Mouse (Mus musculus) heart, adult 8-10 months (tissue): ENCODE measurements around the gene Gatd1. TPM values are rescaled to one million over a fixed set of nuclear protein-coding genes. Genes with fewer than 3 reads are reported as not detected.
A peak's percentile ranks its signal among the peaks of the same experiment; 100 is the strongest.

Experiments used
- DNase-seq: peaks from one replicate; pipeline ENCODE4 v3.0.0; 2022; ENCODE audit warnings: low spot score
- total RNA-seq, 4 experiments: library from RNA; stranded (reverse); gene quantifications; 2 replicates each; pipeline ENCODE4 v1.2.4; 2022

The Gatd1 gene
- total RNA-seq, 4 experiments from 2014 or later: 13.3 to 16.0 (median 14.8) TPM

DNA sequence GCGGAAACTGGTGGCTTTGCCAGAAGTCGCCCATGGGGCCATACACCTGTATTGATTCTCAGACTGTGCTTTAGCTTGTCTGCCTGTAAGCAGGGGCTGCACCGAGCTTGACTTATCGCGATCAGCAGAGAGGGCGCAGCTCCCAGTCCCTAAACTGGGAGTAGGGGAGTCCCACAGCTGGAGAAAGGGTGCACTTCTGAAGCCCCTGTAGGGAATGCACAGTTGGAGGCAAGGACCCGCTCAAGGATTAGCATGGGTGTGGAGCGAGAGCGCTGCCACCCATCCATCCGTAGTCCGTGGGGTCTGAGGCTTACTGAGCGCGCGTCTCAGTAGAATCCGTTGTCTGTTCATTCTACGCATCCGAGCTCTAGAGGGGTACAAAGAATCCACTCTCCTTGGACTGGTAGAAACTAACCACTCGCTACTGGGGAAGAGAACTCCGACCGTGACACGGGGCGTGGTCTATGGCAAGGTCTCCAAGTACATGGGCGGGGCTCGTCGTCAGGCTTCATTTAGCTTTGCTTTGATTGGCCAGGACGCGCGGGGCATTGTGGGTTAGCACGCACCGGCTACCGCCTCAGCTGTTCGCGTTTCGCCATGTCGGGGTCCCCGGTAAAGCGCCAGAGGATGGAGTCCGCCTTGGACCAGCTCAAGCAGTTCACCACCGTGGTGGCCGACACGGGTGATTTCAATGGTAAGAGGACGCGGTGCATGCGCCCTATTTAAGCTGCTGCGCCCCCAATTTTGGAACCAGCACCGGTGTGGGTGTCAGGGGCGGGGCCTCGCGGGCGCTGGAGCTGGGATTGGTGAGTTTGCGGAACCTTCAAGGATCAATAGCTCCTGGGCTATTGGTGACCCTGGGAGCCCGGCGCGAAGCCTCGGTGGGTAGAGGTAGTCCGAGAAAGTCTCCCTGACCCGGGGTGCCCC, 22.0 kb downstream of the Gatd1 start, which contains the start of gene Taldo1:
TSS of gene Taldo1 (plus strand) at position 575 of the 927 bp plus-strand sequence.
- peak; percentile 98 for DNase-seq

DNA sequence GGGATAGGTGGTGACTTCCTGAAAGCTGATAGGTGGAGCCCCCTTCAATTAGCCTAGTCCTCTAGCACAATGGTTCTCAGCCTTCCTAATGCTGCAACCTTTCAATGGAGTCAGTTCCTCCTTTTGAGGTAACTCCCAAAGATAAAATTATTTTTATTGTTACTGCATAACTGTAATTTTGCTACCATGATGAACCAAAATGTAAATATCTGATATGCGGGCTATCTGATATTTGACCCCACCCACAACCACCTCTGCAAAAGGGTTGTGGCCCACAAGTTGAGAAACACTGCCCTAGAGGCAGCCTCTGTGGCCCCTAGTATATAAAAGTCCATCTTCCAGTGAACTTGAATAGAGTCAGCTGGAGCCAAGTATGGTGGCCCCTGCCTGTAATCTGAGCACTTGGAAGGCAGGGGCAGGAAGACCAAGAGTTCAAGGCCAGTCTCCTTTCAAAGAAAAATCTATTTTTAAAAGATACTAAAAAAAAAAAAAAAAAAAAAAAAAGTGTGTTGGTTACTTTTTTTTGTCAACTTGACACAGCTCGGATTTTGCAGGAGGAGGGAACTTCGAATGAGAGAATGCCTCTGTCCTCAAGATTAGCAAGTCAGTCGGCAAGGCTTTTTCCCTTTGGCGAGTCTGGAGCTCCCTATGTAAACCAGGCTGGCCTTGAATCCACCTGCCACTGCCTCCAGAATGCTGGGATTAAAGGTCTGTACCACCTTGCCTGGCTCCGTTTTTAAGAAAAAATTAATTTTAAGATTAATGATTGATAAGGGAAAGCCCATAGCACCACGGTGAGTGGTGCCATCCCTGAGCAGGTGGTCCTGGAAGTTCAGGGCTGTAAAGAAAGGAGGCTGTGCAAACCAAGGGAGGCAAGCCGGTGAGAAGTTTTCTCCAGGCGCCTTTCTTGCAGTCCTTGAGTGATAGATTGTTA, 23.3 kb downstream of the Gatd1 start:
- no peak for DNase-seq

DNA sequence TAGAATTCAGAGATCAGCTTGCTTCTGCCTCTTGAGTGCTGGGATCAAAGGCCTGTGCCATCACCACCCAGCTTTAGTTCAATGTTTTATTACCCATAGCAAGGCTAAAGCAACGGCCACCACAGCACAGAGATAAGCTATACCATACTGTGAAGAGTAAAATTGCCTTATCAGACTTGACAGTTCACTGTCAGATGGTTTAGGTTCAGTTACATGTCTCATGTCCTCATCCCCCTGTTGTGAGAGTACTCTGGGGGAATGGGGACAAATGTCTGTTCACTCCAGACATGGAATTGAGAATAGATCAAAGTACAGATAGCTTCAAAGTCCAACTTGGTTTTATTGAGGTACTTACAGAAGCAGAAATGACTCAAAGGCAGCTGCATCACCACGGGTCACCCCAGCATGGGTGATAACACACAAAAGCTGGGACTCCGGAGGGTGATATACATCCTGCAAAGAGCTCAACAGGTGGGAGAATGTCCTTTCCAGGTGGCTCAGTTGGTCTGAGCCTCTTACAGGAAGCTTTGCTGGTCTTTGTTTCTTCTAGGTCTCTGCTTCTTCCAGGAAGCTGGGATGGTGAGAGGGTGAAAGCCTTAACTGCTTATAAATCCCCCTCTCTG, 25.3 kb downstream of the Gatd1 start:
- DNase-seq: no peak

DNA sequence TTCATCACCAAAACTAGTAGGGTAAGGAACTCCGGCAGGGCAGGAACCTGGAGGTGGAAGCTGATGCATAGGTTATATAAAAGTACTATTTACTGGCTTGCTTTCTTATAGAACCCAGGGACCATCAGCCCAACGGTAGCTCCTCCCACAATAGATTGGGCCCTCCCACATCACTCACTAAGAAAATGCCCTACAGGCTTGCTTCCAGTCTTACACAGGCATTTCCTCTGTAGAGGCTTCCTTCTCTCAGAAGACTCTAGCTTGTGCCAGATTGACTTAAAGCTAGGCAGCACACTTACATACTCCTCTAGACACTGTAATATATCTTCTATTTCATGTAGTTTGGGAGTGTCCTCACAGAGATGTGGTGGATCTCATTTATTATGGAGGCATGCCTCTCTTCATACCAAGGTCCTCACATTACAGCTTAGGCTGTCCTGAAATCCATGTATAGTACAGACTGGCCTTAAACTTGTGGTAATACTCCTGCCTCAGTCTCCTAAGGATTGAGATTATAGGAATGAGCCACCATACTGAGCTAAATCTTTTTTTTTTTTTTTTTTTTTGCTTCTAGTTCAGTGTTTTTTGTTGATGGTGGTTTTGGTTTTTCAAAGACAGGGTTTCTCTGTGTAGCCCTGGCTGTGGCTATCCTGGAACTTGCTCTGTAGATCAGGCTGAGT, 26.0 kb downstream of the Gatd1 start:
- no peak for DNase-seq

DNA sequence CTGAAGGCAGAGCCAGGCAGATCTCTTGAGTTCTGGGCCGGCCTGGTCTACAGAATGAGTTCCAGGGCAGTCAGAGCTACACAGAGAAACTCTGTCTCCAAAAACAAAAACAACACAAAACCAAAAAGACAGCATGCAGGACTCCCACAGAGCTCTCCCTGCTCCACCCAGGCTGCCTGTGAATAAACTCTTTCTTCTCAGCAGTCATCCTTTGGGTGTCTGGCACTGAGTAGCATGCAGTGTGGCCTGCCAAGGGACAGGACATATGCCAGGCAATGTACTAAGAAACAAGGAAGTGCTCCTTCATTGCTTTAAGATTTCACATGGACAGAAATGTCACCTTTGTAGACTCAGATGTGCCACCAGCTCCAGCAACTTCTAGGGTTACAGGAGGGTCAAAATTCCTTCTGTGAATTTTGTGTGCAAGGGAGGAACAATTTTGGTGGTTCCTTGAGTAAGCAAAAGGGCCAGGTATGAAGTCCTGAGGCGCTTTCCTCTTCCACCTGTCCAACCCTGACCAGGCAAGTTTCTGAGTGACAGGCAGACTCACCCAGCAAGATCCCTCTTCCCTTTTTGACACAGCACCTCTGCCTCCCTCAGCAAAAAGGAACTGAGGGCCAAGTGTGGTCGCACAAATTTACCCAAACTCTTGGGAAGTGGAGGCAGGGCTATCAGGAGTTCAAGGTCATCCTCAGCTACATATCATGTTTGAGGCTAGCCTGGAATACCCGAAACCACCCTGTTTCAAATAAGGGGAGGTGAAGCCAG, 32.7 kb downstream of the Gatd1 start:
- no peak for DNase-seq

DNA sequence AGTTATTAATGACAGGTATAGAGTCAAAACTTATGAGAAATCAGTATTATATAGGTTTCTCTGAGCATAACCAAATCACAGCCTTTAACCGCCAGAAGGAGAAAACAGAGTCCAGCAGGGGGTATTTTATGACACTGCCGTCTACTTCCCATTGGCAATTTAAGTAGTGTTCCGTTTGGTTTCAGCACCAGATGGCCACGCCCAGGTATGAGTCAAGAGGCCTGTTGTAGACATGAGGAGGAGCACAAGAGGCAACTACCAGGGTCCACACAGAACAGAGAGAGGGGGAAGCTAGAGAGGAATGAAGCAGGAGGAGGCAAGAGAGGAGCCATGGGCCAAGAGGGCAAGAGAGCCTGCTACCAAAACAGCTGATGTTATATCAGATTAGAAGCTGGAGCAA, 34.4 kb downstream of the Gatd1 start:
- DNase-seq: no peak

DNA sequence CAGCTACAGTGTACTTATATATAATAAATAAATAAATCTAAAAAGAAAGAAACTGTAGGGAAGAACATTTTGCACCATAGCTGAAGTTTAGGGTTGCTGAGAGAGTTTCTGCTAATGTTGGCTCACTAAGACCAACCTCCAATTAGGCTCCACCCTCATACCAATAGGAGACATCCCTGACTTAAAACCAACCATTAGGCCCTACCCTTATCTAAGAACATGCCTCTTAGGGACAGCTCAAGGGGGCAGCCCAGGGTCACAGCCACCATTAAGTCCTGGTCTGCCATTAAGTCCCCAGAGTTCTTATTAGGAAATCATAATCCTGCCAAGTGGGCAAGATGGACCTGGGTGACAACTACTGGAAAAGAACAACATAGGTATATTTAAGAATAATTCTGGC, 39.5 kb downstream of the Gatd1 start:
- no peak for DNase-seq

DNA sequence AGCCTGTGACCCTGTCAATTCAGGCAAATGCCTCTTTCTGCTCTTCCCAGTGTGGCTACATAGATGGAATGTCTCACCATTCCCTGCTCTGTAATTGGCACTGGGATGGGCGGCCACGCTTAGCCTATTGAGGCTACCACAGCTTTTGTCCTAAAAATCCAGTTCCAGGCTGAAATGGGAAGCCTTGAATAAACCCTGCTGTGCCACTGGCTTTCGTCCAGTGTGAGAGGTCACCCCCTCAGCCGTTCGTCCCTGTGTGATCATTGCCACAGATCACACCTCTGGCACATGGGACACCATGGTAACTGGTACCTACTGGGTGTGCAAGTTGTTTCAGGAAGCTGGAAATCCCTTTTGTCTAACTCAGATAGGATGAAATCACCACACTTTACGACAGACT, 40.3 kb downstream of the Gatd1 start:
- DNase-seq: no peak

DNA sequence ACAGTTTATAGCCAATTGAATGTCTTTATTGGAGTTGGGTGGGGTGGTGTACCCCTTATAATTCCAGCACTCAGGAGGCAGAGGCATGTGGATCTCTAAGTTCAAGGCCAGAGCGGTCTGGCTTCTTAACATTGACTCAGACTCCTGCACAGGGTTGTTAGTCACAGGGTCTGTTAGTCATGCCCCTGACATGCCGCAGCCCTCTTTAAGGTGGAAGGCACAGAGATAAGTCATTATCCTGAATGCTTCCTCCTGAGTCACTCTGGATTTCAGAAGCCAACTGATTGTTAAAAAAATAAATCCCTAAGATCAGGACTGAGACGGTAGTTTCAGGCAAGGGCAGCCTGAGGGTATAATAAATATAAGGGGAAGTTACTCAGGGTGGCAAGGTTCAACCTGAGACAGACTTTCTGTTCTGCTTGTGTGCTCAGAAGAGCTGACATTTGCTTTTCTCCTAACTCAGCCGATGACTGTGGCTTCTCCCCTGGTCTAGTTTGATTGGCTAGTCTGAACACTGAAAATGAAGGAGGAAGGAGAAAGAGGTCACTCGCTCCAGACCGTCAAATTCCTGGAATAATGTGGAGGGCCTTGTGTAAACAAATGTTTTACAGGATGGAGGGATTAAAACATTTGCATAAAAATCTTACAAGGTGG, 41.9 kb downstream of the Gatd1 start:
- no peak for DNase-seq

DNA sequence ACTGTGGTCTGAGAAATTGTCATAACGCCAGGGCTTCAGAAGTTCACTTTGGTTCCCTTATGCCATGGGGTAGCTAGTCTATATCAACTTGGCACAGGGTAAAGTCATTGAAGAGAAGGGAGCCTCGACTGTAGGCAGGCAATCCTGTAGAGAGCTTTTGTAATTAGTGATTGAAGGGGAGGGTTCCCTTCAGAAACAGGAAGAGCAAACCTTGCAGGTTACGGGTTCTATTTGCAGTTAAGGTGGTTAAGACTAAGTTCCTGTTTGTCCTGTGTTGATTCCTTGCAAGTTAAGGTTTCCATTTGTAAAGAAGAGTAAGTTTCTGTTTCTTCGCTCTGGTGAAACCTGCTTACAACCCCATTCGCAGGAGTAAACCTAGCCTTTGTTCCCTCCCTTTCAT, 44.0 kb downstream of the Gatd1 start:
- no peak for DNase-seq

DNA sequence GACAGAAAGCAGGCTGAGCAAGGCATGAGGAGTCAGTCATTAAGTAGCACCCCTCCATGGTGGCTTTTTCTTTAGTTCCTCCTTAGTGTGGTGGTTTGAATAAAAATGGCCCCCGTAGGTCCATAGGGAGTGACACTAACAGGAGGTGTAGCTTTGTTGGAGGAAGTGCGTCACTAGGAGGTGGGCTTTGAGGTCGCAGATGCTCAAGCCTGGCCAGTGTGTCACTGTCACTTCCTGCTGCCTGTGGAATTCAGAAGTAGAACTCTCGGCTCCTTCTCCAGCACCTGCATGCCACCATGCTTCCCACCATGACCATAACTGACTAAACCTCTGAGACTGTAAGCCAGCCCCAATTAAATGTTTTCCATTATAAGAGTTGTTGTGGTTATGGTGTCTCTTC, 46.6 kb downstream of the Gatd1 start:
- DNase-seq: no peak

DNA sequence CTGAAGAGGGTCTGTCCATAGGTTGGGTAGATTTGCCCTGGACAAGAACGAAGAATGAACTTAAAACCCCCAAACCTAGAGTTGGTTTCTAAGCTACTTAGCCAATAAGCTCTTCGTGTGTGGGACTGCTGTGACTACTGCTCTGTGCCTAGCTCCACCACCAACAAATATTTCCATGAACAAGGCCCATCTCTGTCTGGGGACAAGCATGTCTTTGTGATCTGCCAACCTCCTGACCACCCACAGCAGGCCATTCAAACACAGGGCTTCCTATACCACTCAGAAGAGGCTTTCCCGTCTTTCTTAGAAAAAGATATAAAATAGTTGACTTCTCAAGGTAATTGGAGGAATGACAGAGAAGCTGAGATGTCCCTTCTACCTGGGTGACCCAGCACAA, 48.9 kb downstream of the Gatd1 start:
- DNase-seq: no peak

DNA sequence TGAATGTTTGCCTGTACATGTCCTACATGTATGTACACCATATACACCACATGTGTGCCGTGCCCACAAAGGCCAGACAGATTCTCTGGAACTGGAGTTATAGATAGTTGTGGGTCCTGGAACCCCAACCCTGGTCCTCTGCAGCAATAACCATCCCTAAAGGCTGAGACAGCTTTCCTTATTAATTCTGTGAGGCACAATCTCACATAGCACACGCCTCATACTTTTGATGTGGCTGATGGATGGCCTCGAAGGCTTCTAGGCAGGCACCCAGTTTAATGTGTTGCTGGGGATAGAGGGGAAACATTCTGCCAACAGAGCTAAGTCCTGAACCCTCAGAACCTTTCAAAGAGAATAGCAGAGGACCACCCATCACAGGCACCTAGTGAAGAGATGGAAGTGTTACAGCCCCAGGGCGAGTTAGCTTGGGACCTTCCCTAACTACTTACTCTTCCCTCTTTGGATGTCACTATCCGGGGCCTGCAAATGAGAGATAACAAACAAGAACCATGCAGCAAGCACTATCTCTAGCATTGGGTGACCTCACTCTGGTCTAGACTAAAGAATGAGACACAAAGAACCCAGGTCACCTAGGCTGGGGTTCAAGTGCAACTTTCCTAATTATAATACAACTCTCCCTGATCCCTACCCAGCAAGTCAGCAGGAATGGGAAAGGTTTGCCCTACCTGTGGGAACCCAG, 49.4 kb downstream of the Gatd1 start:
- no peak for DNase-seq

DNA sequence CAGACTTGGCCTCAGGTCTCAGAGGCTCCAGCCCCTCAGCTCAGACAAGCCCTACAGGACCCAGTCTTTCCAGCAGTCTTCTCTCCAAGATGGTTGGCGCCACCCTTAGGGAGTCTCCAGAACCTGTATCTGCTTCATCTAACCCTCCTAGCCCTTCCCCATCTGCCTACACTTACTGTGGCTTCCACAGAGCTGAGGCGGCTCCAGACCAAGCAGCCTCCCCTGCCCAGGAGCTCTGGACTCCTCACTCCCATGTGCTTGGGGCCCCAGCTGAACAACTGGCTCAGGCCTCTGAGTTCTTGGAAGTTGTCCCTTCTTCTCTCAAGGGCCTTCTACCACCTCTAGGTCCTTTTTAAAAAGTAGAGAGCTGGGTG, 50.2 kb downstream of the Gatd1 start:
- DNase-seq: no peak

DNA sequence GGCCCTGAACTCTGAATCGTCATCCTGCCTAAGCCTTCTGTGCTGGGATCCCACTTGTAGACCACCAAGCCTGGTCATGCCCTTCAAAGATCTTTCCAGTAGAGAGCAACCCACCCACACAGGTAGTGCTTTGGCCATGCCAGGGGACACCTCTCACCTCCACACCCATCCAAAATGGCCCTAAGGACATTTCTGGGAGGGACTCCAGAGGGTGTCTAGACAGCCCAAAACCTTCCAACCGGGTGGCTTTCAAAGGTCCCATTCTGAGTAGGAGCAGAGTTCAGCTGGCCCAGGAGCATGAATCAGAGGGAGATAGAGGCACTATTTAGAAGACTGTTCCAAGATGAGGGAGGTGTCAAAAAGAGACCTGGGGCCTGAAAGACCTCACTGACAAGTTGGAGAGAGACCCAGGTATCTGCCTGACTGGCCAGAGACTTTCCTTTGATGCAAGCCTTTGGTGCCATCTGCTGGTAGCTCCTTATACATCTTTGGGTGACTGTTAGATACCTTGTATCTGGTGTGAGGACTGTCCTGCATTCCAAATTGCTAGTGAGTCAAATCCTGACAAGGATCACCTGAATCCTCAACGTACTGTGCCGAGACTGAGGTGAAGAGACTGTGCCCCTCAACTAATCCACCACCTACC, 50.7 kb downstream of the Gatd1 start:
- peak; percentile 62 for DNase-seq

DNA sequence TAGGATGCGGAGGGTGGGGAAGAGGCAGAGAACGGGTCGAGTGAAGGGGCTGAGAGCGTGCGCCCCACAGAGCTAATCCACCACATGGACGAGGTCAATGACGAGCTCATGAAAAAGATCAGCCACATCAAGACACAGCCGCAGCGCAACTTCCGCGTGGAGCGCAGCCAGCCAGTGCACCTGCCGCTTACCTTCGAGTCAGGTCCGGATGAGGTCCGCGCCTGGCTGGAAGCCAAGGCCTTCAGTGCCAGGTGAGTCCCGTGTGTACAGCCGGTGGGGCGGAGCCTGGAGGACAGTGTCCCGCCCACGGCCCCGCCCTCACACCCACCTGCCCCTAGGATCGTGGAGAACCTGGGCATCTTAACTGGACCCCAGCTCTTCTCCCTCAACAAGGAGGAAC, 52.4 kb downstream of the Gatd1 start:
- no peak for DNase-seq
